Mouse (Mus musculus) layer of hippocampus, adult 11-12 months (tissue): Measurements from ENCODE around the gene Aplp2.
A peak's percentile ranks its signal among the peaks of the same experiment; 100 is the strongest.

Experiments used
- DNase-seq: peaks from one replicate; pipeline ENCODE4 v3.0.0; 2022; ENCODE audit warnings: low spot score

Aplp2 gene

DNA sequence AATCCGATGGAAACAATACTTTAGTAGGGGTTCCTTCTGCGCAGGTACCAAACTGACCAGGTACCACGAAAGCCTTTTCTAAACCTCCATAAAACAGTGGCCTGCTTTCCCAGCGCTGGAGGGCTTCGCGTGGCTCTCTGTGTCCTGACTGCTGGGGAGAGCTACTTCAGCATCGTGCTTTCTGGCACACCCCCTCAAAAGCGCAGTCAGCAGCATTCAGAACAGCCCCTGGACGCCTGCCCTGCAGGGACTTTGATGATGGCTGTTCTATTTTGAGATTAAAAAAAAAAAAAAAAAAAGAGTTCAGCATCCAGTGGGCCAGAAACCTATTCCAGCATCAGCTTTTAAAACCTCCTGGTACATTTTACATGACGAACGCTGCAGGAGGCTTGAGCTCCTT, 14.2 kb upstream of the Aplp2 start:
- DNase-seq = no peak

DNA sequence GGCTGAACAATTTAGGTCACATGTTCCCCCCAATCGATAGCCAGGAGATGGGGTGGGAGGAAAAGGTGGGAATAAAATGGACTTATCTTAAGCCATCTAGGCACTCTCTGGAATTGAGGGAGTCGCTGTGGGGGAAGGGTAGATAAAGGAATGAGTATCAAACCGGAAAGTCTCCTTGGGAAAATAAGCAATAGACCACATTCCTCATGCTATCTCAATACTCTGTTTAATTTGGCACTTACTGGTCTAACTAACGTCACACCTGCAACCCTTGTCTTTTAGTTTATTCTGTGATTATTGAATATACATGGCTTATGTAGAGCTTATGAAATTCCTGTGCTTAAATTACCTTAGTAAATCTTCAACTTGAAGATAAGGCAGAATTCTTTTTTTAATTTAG, 11.9 kb upstream of the Aplp2 start:
- DNase-seq = no peak

DNA sequence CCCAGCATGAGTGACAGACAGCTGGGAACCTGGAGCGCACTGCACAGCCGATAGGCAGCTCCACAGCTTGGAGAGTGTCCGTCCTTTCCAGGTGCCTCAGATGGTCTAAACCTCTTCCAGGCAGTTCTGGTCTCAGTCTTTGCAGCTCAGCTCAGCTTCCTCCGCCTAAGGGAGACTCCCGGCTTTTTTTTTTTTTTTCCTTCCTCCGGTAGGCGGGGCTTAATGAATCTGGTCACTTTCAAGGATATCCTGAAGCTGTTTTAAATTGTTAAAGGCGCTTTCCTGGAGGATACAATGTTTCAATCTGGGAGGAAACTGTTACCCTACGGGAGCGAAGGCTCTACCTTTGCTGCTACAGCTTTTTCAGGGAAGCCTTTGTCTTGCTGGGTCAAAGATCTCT, 9.6 kb upstream of the Aplp2 start:
- DNase-seq = no peak

DNA sequence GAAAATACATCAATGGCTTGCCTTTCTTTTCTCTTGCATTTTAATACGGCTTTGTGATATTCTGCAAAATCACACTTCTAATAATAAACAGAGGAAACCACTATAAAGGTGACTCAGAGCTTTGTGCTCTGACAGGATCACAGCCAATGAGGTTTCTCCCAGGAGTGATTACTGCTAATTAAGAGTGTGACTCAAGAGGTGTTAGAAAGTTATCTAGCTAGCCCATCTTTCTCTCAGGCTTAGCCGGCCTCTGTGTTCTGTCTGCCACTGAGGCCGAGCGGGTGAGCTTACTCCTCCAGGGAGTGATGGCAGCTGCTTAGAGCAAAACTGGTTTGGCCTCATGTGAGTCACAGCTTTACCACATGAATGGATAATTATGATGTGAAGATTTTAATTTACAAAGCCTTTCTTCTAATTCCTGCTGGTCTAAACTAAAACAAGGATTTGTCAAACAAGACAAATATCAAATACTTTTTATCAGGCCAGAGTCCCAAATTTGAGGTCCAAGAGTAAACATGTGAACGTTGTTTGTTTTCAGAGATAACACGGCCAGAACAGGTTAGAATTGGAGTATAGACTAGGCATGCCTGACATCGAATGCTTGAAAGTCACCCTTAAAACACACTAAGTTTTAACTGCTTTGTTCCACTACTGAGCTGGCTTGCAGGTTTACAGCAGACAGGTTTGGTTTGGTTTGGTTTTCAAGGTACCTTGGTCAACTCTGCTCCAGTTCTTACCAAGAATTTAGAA, 6.2 kb upstream of the Aplp2 start:
- DNase-seq = no peak

DNA sequence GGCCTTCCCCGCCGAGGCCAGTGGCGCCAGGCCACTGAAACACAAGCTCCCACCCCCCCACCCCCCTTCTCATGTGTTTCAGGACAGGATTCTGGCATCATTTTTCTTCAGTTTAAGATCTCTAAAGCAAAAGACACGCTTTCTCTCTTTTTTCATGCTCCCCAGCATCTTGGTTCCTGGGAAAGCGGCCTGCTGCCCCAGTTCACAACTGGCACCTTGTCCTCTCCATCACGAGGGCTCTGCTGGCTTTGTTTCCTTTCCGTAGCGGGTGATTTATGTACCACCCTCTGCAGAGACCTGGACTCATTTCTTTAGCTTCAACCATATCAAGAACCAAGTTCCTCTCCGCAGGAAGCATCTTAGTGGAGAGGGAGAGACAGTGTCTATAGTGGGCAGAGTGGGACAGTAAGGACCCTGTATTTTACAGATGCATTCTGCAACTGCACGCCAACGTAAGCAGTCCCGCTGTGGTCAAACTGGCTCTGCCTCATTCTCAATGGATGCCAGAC, 939 bp upstream of the Aplp2 start:
- peak; percentile 14 for DNase-seq

DNA sequence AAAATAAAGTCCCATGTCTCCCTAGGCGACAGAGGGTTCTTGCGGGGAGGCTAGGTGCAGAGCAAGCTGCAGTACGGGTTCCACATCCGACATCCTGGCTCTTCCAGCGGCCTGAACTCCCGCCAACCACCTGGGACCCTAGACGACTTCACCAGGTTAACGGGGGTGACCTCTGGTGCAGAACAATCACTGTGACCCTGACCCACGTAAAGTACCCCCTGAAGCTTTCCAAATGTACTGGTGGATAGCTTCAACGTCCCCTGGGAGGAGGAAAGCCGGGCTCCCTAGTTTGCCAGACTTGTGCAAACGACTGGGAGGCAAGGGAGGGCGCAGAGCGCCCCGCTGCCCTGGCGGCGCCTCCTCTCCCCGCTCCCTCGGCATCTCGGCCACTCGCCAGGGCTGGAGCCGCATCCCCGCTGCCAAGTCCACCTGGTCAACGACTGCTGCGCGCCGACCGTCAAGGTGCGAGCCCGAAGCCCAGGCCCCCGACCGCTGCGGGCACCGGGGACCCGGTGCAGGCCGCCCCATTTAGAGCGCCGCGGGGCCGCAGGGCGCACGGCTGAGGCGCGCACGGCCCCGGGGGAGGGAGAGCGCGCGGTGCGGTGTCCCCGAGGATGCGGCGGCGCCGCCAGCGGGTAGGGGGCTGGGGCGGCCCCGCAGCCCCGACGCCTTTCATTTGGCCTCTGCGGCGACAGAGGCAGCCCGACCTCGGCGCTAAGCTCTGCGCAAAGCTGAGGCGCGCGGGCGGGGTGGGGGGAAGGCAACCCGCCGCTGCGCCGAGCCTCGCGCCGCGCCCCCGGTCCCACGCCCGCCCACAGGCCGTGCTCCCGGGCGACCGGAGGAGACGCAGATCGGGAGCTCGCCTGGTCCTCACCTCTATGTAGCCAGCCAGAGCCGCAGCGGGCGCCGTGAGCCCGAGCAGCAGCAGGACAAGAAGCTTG, 596 bp downstream of the Aplp2 start:
- peak; percentile 21 for DNase-seq

DNA sequence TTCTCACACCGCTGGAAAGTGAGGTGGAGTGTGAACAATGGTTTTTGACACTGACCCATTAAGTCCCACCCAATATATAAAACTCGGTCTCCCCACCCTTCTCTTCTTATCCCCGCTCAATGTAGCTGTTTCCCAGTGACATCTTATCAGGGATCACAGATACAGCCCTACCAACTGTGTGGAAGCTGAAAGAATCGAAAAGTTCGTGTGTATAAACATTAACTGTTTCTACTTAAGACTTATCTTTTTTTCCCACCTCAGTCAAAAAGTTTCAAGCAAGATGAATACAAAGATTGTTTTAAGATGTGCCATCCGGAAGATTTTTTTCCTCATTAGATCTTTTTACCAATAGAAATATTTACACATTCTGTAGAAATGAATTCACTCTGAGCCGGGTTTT, 1.5 kb downstream of the Aplp2 start:
- no peak for DNase-seq

DNA sequence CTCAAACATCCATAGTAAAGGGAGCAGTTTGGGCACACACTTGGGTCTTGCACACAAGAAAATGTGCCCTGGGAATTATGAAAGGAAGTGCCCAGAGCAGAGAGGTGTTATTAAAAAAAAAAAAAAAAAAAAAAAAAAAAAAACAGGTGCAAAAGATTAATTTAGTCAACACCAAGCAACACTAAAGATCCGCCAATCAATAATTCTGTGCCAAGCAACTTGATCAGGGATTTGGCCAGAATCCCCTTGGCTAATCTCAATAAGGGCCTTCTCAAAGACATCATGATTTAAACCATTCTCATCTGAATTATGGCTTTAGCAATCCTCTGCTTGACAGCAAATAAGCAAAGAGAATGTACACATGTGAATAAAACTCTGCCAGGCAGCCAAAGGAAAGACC, 2.1 kb downstream of the Aplp2 start:
- no peak for DNase-seq

DNA sequence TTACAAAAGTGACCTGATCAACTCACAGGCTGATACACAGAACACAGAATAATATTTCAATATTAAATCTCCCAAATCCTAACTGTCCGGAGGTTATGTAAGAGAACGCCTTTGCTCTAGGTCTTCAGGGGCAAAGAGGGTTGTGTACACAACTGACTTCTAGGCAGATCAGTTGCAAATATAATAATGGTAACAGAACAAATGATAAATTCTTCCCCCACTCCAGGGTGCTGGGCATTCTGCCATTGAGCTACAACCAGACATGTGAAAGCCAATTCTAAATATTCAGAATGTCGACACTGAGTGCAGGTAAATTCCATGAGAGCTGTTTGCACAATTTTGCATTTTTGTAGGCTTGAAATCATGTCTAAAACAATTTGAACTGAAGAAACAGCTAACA, 3.9 kb downstream of the Aplp2 start:
- no peak for DNase-seq

DNA sequence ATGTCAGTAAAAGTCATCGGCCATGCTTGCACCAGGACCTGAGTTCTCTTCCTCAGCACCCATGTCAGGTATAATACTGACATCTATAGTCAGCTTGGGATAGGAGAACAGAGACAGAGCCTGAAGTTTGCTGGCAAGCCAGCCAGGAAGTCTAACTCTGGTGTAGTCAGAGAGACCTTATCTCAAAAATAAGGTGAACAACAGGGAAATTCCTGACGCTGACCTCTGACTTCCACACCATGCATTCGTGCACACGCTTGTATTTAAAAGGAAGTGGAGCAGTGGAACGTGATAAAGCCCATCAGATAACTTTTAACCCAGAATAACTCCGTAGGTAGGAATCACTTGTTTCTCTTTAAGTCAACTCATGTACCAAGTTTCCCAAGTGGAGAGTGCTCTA, 6.9 kb downstream of the Aplp2 start:
- DNase-seq = no peak

DNA sequence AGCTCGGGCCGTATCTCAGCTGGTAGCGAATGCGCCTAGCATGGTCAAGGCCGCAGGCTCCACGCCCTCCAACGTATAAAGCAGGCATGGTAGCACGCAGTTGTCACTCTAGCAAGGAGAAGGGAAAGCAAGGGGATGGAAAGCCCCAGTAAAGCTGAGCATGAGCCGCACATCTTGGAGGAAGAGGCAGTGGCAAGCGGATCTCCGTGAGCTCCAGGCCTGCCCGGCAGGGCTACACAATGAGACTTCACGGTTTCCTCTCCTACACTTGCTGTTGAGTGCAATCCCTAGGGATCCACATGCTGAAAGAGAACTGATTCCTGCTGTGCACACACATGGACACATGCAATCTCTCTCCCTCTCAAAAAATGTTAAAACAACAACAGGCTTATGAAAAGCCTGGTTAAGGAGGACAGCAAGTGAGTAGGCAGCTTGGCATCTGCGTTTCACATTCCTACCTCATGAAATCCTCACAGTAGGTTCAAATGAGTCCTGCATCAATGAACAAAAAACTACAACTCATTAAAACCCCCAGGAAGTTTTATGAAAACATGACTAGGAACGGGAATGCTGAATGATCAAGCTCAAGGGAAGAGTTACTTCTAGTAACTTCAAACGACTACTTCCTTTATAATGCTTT, 7.9 kb downstream of the Aplp2 start:
- peak; percentile 25 for DNase-seq

DNA sequence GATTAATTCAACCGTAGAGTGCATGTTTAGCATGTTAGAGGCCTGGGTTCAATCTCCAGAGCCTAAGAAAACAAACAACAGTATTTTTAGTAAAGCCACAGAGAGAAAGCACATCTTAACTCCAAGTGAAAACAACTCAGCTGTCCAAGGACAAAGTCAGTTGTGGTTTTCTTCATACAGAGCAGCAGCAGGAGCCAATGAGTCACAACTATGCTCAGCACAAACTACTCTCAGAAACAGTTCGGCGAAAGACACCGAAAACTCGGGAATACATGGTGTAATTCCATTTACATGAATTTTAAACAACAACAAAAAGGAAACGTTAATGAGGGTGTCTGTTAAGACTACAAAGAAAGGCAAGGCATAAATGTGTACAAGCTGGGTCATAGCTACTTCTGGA, 8.5 kb downstream of the Aplp2 start:
- DNase-seq = no peak

DNA sequence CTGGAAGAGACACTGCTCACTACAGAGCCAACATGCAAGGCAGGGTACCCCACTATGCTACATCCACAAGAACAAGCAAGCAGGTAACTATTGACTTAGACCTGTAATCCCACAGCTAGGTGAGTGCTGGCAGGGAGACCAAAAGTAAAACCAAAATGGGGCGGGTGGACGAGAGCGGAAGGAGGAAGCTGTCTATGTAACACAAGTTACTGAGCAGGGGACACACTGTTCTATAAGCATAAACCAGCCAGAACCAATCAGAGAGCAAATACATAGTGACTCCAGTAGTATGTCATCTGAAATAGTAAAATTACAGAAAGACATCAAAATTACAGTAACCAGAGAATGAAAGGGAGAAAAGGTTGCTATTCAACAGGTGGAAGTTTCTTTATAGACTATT, 13.0 kb downstream of the Aplp2 start:
- DNase-seq = no peak

DNA sequence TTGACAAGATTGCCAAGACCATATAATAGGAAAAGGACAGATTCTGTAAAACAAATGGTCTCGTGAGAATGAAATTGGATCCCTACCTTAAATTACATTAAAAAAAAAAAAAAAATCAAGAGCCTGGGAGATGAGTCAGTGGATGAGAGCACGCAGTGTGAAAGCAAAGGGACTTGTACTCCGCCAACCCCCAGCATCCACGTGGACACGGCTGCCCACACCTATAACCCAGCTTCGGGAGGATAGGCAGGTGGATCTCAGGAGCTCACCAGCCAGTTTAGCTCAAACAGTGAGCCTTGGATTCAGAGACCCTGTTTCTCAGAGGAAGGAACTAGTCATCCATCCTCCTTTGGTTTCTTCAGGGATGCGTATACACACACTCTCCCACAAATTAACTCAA, 13.8 kb downstream of the Aplp2 start:
- DNase-seq = no peak

DNA sequence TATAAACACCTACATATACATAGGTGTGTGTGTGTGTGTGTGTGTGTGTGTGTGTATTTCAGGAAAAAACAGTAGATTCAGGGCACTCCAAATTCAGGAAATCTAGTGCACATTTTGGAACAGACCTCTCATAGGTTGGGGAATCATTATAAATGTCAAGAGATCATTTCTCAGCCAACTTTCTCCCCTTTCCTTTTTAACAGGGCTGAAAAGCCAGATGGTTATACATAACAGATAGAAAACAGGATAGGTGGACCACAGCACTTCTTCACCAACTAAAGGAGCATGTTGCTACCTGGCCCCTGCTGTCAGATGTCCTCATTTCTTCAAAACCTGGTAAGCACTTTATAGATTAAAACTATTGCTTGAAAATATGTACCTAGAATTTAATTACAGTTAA, 14.9 kb downstream of the Aplp2 start:
- DNase-seq = no peak

DNA sequence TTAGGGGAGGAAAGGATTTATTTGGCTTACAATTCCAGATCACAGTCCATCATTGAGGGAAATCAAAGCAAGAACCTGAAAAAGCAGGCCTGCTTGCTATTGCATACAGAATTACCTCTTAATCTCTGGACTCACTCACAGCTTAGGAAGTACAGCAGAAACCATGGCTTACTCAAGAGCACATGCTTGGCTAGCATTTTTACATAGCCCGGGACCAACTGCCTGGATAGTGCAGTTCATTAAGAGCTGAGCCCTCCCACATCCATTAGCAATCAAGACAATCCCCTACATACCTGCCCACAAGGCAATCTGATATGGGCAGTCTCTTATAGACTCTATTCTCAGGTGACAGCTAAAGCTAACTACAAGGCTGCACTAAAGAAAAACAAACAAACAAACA, 16.0 kb downstream of the Aplp2 start:
- no peak for DNase-seq

DNA sequence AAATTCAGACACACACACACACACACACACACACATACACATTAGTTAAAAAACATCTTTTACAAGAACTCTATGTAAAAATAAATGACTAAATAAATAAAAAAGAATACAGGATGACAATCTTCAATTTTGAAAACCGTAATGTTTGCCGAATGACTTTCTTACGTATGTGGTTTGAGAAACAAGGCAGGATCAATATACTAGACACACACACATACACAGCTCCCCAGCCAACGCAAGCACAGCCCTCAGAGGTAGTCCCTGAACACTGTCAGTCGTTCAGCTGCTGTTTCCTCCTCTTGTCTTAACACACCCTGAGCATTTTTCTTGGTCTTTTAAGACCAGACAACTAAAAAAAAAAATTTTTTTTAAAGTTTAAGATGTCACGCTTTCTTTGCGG, 19.2 kb downstream of the Aplp2 start:
- no peak for DNase-seq

DNA sequence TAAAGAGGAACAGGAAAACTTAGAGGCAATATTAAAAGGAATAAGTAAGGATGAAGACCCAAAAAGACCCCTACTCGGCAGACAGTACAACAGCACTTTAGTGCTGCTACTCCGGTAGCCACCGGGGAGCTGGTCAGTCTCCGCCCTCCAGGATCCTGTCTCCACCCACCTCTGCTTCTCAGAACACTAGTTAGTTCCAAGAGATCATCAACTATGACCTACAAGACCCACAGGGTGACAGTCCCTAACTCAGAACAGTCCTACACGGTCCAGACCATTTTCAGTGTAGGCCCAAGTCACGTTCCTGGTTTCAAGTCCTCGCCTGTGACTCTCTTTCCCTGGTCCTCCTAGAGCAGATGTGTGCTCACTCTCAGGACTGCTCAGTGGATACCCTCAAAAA, 20.1 kb downstream of the Aplp2 start:
- DNase-seq = no peak

DNA sequence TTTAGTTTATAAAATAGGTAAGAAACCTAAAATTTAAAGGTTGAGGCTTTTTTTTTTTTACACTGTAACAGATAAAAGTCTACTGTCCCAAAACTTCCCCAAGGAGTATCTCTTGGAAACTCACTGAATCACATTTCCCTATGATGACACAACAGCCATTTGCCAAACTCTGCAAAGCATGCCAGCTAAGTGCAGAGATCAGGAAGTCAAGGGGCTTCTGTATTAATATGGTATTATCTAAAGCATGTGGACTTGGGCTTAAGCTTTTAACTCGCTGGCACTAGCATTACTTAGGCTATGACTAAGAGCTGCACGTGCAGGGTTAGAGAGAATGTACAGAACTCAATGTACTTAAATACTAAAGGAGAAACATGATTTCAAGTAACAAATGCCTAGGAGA, 22.4 kb downstream of the Aplp2 start:
- DNase-seq = no peak

DNA sequence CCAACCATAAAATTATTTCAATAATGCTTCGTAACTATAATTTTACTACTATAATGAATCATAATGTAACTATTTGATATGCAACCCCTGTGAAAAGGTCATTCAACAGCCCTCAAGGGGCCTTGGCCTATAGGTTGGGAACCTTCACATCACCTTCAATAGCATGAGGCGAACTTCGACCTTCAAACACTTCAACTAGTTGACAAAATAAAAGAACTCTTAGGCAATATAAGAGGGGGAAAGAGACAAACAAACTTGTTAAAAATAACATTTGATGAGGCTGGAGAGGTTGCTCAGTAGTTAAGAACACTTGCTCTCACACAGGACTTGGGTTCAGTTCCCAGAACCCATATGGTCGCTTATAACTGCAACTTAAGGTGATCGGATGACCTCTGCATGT, 27.2 kb downstream of the Aplp2 start:
- DNase-seq = no peak

DNA sequence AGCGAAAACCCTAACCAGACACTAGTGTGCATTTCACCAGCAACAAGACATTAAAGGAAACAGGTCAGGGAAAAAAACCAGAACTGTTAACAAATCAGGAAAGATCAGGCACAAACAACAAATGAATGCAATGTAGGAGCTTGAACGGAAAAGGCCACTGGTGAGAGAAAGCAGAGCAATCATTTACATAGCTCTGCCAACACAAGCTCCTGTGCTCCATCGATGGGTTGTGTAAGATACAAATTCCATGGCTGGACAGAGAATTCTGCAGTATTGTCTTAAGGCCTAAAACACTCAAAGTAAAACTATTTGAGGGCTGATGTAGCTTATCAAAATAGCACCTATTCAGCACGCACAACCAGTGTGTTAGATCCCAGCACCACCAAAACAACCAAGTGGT, 28.6 kb downstream of the Aplp2 start:
- no peak for DNase-seq

DNA sequence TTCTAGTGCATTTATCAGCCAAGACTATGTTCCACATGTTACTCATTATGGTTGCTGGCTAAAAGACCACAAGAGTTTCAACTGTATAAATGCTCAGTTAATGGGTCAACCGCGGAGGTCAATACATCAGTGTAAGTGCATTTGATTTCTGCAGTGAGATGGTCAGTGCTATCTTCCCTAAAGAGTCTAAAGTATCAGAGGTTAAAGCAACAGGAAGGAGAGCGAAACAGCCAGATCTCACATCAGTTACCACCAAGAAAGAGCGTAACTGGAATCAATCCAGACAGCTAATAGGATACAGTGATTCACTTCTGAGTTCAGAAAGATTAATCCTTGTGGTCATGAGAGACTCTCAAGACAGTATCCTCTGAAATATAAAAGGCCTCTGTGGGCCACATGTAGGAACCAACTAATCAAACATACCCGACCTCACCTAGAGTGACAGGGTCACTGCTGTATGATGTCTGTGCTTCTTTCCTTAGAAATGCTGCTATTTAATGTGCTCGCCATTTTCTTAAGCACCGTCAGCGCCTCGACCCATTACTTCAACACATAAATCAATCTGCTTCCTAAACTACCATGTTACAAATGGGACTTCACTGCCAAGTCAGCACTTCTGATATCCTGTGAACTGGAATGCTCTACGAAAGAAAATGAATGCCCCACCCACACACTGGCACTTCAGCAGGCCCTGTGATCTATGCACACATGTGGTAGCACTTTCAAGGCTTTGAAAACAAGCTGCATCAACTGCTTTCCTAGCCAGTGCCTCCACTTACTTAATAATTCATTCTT, 30.1 kb downstream of the Aplp2 start:
- DNase-seq = no peak
